Mouse (Mus musculus) lung, embryonic 14.5 days (tissue): ENCODE measurements around the gene Tubb2b. TPM values are rescaled to one million over a fixed set of nuclear protein-coding genes. Genes with fewer than 3 reads are reported as not detected.
A peak's percentile ranks its signal among the peaks of the same experiment; 100 is the strongest.

Experiments used
- ATAC-seq: fragments of 200-750 bp; cut with Nextera tagmentation; 2 replicates; pipeline ENCODE4 v1.8.0; 2017; ENCODE audit warnings: mild to moderate bottlenecking, moderate TSS enrichment, moderate library complexity; ENCODE audit not compliant: insufficient read depth
- DNase-seq: peaks from one replicate; pipeline ENCODE4 v3.0.0-alpha.2; 2015
- H3K27ac ChIP-seq: fragments of 300-500 bp; sonication (generic); 2 replicates; pipeline ENCODE4 v1.5.1; 2014; ENCODE audit warnings: low read depth, mild to moderate bottlenecking, moderate library complexity
- H3K27me3 ChIP-seq: fragments of 300-500 bp; sonication (generic); 2 replicates; pipeline ENCODE4 v1.6.1; 2014; ENCODE audit warnings: low read length, control low read depth; ENCODE audit not compliant: insufficient read depth
- H3K36me3 ChIP-seq: fragments of 300-500 bp; sonication (generic); 2 replicates; pipeline ENCODE4 v1.6.1; 2014; ENCODE audit warnings: control low read depth; ENCODE audit not compliant: insufficient read depth
- H3K4me1 ChIP-seq: fragments of 300-500 bp; sonication (generic); 2 replicates; pipeline ENCODE4 v1.6.1; 2014; ENCODE audit warnings: antibody characterized with exemption, control low read depth; ENCODE audit not compliant: insufficient read depth
- H3K4me2 ChIP-seq: fragments of 300-500 bp; sonication (generic); 2 replicates; pipeline ENCODE4 v1.6.1; 2014; ENCODE audit warnings: mild to moderate bottlenecking
- H3K4me3 ChIP-seq: fragments of 300-500 bp; sonication (generic); 2 replicates; pipeline ENCODE4 v1.5.1; 2014; ENCODE audit warnings: low read depth, low read length
- H3K9ac ChIP-seq: fragments of 300-500 bp; sonication (generic); 2 replicates; pipeline ENCODE4 v1.6.1; 2014
- H3K9me3 ChIP-seq: fragments of 300-500 bp; sonication (generic); 2 replicates; pipeline ENCODE4 v1.6.1; 2016; ENCODE audit warnings: low read depth, low read length, control low read depth
- CTCF ChIP-seq: IDR thresholded peaks from 2 replicates; pipeline ENCODE4 v1.5.1; 2016; ENCODE audit warnings: antibody characterized with exemption, low read depth
- WGBS: fragments of 180-500 bp; shearing (Covaris S2); extraction: QIAGEN DNeasy Blood & Tissue Kit; methylation state at CpG from one replicate; pipeline ENCODE4 v1.1.7; 2014; 5-methylcytosine and 5-hydroxymethylcytosine counted together
- polyA plus RNA-seq: library from polyadenylated mRNA; unstranded; fragments of >200 nt; fragmentation: Nextera tagmentation; extraction: Ambion mirVana; gene quantifications from 2 replicates; pipeline ENCODE4 v1.2.1, GENCODE M21; 2014

Gene Tubb2b
- polyA plus RNA-seq, 1 experiment from 2014 or later, result 15.9 TPM

DNA sequence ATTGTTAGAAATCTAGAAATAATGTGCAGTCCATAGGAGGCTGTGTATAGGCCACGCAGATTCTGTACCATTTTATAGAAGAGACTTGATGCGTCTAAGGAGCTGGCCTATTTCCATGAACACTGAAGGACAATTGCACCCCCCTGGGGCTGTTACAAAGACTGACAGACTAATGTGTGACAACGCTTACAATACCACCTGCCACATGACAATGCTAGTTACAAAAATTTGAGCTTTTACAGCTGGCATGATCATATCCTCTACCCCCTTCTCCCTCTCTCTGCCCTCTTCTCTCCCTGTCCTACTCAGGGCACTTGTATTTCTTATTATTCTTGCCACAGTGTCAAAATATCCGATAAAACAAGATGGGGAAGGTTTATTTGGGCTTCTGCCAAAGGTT, 48.3 kb downstream of the Tubb2b start:
- Histone ChIP-seq H3K9ac (no peak overlapping the region), H3K4me1 (peaks cover 2% of the 10 kb centered on the region; the same call in 1 of the 2 replicates), H3K4me3 (no peak overlapping the region), H3K4me2 (no peak overlapping the region), H3K27ac (no peak overlapping the region), H3K9me3 (no peaks in the 10 kb centered on the region), H3K36me3 (no peaks in the 10 kb centered on the region), H3K27me3 (no peaks in the 10 kb centered on the region)
- no peak for TF ChIP-seq CTCF
- ATAC-seq (no peak), DNase-seq (no peak)
- 66% methylated on average over 4 of the region's 4 CpGs for WGBS

- Histone ChIP-seq H3K27me3 (no peaks in the 10 kb centered on the region), H3K36me3 (peaks cover 9% of the 10 kb centered on the region; the same call in 1 of the 2 replicates), H3K9ac (no peak overlapping the region), H3K4me2 (no peak overlapping the region), H3K4me3 (no peak overlapping the region), H3K4me1 (peaks cover 5% of the 10 kb centered on the region; the same call in 1 of the 2 replicates), H3K9me3 (no peaks in the 10 kb centered on the region), H3K27ac (no peak overlapping the region)
- TF ChIP-seq CTCF, result no peak
- 75% methylated on average over 3 of the region's 3 CpGs for WGBS
- DNase-seq, result no peak
- ATAC-seq, result no peak
These were observed 50.5 kb downstream of the Tubb2b start for GRCm38 (mm10) chr13:34079801-34080200.

DNA sequence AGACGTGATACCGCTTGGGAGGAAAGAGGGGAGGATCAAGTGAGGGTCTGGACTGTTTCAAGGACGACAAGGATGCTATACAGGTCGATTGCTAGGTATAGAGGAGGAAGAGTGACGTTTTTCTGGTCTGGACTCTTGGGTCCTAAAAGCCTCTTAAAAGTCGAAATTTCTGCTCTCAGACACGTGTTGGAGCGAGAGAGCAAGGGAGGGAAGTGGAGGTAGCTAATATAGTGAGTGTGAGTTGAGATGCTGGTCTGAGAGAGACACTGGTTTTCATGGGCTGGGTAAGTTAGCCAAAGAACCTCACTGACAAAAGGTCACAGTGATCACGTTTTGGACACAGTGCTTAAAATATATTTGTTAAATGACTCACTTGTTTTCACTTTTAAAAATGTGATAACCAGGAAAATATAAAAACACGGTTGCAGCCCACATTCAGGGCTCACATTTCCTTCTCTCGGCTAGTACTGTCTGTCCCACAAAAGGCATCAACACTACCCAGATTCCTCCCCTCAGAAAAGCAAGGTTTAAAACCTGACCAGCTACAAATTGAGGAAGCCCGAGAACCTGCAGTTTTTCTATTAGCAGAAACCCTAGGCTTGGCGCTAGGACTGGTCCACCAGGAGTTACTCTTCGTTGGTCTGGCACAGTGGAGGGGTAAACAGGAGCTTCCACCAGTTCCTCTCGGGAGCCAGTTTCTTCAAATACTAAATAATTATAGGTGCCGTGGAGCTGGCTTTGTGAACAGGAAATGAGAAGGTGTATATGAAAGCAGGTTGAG, 51.6 kb downstream of the Tubb2b start:
- no peak for TF ChIP-seq CTCF
- Histone ChIP-seq H3K27me3 (no peaks in the 10 kb centered on the region), H3K36me3 (peaks cover 16% of the 10 kb centered on the region; the same call in 1 of the 2 replicates), H3K4me3 (peak overlapping the region; percentile 69; the same call in 1 of the 2 replicates), H3K9me3 (no peaks in the 10 kb centered on the region), H3K4me1 (peaks cover 5% of the 10 kb centered on the region; the same call in 1 of the 2 replicates), H3K9ac (peak overlapping the region; percentile 75; the same call in 1 of the 2 replicates), H3K4me2 (peak overlapping the region; percentile 84), H3K27ac (no peak overlapping the region)
- DNase-seq, result no peak
- 0 out of 2 replicates have a peak, but pooled peaks have one; percentile 13 for ATAC-seq
- WGBS, result 33% methylated on average over 16 of the region's 16 CpGs

DNA sequence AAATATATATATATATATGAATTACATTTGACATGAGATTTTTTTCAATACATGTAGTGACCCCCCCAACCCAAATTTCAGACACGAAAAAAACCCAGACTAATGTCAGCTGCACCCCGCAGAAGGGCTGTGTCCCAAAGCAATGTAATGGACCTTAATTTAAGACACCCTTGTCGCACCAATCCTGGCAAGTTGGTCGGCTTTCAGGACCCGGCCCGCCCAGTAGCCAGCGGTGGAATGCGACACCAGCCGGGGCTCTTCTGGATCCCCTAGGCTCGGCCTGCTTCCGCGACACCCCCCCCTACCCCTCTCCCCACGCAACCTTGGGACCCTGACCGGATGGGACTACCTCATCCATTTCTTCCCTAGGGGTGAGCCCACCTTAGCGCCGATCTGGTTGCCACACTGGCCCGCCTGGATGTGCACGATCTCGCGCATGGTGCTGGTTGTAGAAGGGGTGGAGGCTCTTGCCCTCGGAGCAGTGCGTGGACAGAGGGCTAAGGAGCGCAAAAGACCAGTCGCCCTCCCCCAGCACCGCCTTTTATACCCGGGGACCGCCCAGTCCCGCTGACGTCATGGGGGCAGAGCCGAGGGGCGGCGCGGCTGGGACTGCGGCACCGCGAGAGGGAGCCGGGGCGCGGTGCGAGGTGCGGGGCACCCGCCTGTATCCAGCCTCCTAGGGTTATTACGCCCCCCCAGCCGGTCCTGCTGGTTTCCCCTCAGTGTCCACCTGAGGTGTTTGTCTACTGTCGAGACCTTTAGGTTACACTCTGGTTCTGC, 52.6 kb downstream of the Tubb2b start, which contains the start of gene Tubb2a:
Gene Tubb2a, minus strand, starts transcription at position 516 of the 780 bp plus-strand sequence.
- TF ChIP-seq CTCF, result peak; percentile 26
- Histone ChIP-seq H3K27me3 (no peaks in the 10 kb centered on the region), H3K4me2 (peak within 1 kb of the TSS; percentile 84), H3K4me3 (peak within 1 kb of the TSS; percentile 69), H3K9me3 (no peaks in the 10 kb centered on the region), H3K4me1 (peaks cover 5% of the 10 kb centered on the region; the same call in 1 of the 2 replicates), H3K27ac (peak within 1 kb of the TSS; percentile 36), H3K9ac (peak within 1 kb of the TSS; percentile 75), H3K36me3 (peaks cover 21% of the 10 kb centered on the region; the same call in 1 of the 2 replicates)
- DNase-seq, result peak; percentile 95
- WGBS, result under 1% methylated on average over 45 of the region's 45 CpGs
- peak; percentile 90 for ATAC-seq

Other genes with a start within 250 kb of the Tubb2b start
- gene Serpinb6c, start 224.8 kb downstream of the Tubb2b start, polyA plus RNA-seq, result not detected in 2 replicates
- 31.2 and 35.1 TPM in 2 replicates for gene Nqo2, start 165.8 kb downstream of the Tubb2b start, polyA plus RNA-seq
- gene Ripk1, start 128.1 kb downstream of the Tubb2b start, polyA plus RNA-seq, result 23.3 and 23.9 TPM in 2 replicates
- gene Serpinb6a, start 127.7 kb downstream of the Tubb2b start, polyA plus RNA-seq, result 62.3 and 68.3 TPM in 2 replicates
- gene Bphl, start 92.9 kb downstream of the Tubb2b start, polyA plus RNA-seq, result 46.8 and 49.0 TPM in 2 replicates
- gene Tubb2a, start 52.5 kb downstream of the Tubb2b start, polyA plus RNA-seq, result 164 and 169 TPM in 2 replicates
- gene Psmg4, start 32.5 kb upstream of the Tubb2b start, polyA plus RNA-seq, result 73.7 and 78.0 TPM in 2 replicates
- gene Slc22a23, start 214.7 kb upstream of the Tubb2b start, polyA plus RNA-seq, result 6.7 and 7.5 TPM in 2 replicates